14 mouse cellular contexts compared by ENCODE assay signal in genomic region chr1:158259516-158260235, GRCm38 (mm10).
"Had no signal": no experiment of that assay in that cellular context is flagged by ENCODE, and none has a peak within 500 bp of the region (broad histone marks: within the 10 kb centered on the region; RNA-seq: fewer than 3 reads in every experiment).

No protein-coding gene starts in this region.

- H3K4me2 ChIP-seq: neural tube, embryonic 15.5 days; stomach, embryonic 15.5 days had no signal

- DNase-seq: right cerebral cortex, adult 18-20 months; right cerebral cortex, postnatal 14 days; right cerebral cortex, postnatal 25 days; right cerebral cortex, postnatal 4 days; spleen, adult 18-20 months; thymus, adult 18-20 months; thymus, adult 2 months; thymus, postnatal 14 days; thymus, postnatal 25 days; thymus, postnatal 36 days; thymus, postnatal 4 days had no signal

- H3K4me3 ChIP-seq: neural tube, embryonic 15.5 days; stomach, embryonic 15.5 days had no signal

- H3K27ac ChIP-seq: neural tube, embryonic 15.5 days; stomach, embryonic 15.5 days; stomach, postnatal 0 days had no signal

- H3K27me3 ChIP-seq: neural tube, embryonic 15.5 days; stomach, embryonic 15.5 days had no signal

- H3K4me1 ChIP-seq: neural tube, embryonic 15.5 days; stomach, embryonic 15.5 days had no signal

- H3K9ac ChIP-seq: neural tube, embryonic 15.5 days; stomach, embryonic 15.5 days had no signal

- H3K9me3 ChIP-seq: neural tube, embryonic 15.5 days; stomach, embryonic 15.5 days had no signal

- H3K36me3 ChIP-seq: neural tube, embryonic 15.5 days; stomach, embryonic 15.5 days had no signal
